Mouse (Mus musculus) liver, postnatal 0 days (tissue): ENCODE data around the gene Atp5c1.

Source experiments
- CTCF ChIP-seq: sonication (generic); IDR thresholded peaks from 2 replicates; pipeline ENCODE4 v1.5.1; 2016; ENCODE audit warnings: antibody characterized with exemption, low read depth
- EP300 ChIP-seq: IDR thresholded peaks from 2 replicates; pipeline ENCODE4 v1.6.1; 2016; ENCODE audit warnings: antibody characterized with exemption, low read depth, mild to moderate bottlenecking

- no peak for TF ChIP-seq CTCF
- no peak for TF ChIP-seq EP300
Measured at GRCm38 (mm10) chr2:10024264-10024663, 56.0 kb downstream of the Atp5c1 start.
